Mouse (Mus musculus): ENCODE data around the gene Spata1.

- TF ChIP-seq POLR2A (IDR thresholded peaks at IDR 0.05; ENCODE audit: borderline replicate concordance, extremely low read depth, insufficient read depth, insufficient read length, poor library complexity, severe bottlenecking): no peak
- TF ChIP-seq CTCF (IDR thresholded peaks at IDR 0.05; ENCODE audit: borderline replicate concordance, extremely low read depth, insufficient read depth, insufficient read length): no peak
These were observed 4.6 kb downstream of the Spata1 start for GRCm38 (mm10) chr3:146494941-146495340.

Measured in brain, embryonic 14.5 days (tissue).